Mouse (Mus musculus): ENCODE data around the gene Gpr153. TPM values are rescaled to one million over a fixed set of nuclear protein-coding genes. Genes with fewer than 3 reads are reported as not detected.
A peak's percentile ranks its signal among the peaks of the same experiment; 100 is the strongest.

Gene Gpr153
- polyA plus RNA-seq, 1 experiment from 2014 or later = 0.59 TPM

DNA sequence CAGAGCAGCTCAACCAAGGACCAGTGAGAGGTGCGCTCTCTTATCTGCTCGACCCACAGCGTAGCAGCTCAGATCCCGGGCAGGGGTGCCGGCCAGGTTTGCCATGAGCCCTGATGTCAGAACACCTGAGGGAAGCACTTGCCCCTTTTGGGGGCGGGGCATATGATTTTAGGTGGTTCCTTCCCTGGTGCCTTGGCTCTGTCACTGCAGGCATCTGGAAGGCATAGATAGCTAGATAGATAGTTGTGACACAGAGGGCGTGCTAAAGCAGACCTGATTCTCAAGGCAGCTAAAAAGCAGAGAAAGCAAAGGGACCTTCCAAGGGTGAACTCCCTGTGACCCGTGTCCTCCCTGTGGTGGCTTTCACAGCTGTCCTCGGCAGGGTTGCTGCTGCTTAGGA, 10.9 kb upstream of the Gpr153 start:
- Histone ChIP-seq H3K9ac (ENCODE audit: low read depth, low read length) (no peak overlapping the region), H3K4me1 (ENCODE audit: control insufficient read depth, low read depth, low read length) (peaks cover 19% of the 10 kb centered on the region), H3K27ac (ENCODE audit: low read length) (no peak overlapping the region), H3K4me3 (ENCODE audit: low read depth, low read length) (no peak overlapping the region), H3K4me2 (ENCODE audit: low read depth, low read length) (0 out of 2 replicates have a peak overlapping the region, but pooled peaks have one; percentile 18), H3K27me3 (ENCODE audit: control insufficient read depth, insufficient read depth, low read depth, low read length) (no peaks in the 10 kb centered on the region), H3K9me3 (replicated peaks; ENCODE audit: control insufficient read depth, low read length) (no peaks in the 10 kb centered on the region), H3K36me3 (ENCODE audit: control insufficient read depth, insufficient read depth) (no peaks in the 10 kb centered on the region)
- WGBS (ENCODE audit: insufficient replicate concordance) = 35% methylated on average over 9 of the region's 9 CpGs
- peak; percentile 55 for ATAC-seq (ENCODE audit: low read depth)

DNA sequence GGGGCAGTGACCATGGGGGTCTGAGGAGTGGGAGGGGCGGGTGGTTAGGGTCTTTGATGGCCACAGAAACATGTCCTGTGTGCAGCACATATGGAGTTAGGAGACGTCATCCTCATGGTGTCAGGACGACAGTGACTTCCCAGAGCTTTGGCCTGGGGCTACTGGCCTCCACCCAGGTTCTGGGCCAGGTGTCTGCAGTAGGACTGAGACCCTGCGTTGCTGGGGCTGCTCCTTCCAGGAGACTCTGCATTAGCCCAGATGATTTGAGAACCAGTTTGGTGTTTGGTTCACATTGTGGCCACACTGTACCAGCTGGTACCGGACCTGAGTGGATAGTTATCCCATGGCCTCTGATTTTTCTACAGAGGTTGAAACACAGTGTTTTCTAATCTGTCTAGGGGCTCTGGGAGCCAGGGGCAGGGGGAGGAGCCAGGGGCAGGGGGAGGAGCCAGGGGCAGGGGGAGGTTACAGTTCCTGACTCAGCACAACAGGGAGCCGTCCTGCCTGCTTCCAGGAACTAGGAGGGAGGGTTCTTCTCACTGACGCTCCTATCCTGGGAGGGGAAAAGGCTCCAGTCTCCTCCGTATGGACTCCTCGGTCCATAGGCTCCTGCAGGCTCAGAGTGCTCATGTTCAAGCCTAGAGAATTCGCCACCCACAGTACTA, 10.4 kb upstream of the Gpr153 start:
- Histone ChIP-seq H3K27me3 (ENCODE audit: control insufficient read depth, insufficient read depth, low read depth, low read length) (no peaks in the 10 kb centered on the region), H3K36me3 (ENCODE audit: control insufficient read depth, insufficient read depth) (no peaks in the 10 kb centered on the region), H3K9ac (ENCODE audit: low read depth, low read length) (peak overlapping the region; percentile 22; the same call in 1 of the 2 replicates), H3K9me3 (replicated peaks; ENCODE audit: control insufficient read depth, low read length) (no peaks in the 10 kb centered on the region), H3K4me3 (ENCODE audit: low read depth, low read length) (no peak overlapping the region), H3K4me2 (ENCODE audit: low read depth, low read length) (peak overlapping the region; percentile 18; the same call in 1 of the 2 replicates), H3K4me1 (ENCODE audit: control insufficient read depth, low read depth, low read length) (peaks cover 19% of the 10 kb centered on the region), H3K27ac (ENCODE audit: low read length) (no peak overlapping the region)
- 39% methylated on average over 10 of the region's 10 CpGs for WGBS (ENCODE audit: insufficient replicate concordance)
- peak; percentile 65 for ATAC-seq (ENCODE audit: low read depth)

DNA sequence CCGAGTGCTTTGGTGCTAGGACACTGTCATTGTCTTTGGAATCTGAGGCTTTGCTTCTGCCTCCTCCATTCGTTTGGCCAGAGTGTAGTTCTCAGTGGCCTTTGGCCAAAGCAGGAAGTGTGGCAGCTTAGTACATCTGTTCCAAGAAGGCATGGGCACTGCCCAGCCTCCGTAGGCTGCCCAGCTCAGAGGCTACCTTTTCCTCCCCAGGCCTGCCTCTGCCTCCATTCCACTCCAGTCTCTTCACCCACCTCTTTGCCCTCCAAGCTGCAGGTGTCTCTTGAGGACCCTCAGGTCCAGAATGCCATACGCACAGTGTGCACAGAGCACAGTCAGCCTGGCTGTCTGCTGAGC, 9.9 kb upstream of the Gpr153 start:
- no peaks in the 10 kb centered on the region for H3K27me3 ChIP-seq (ENCODE audit: control insufficient read depth, insufficient read depth, low read depth, low read length)
- H3K9ac ChIP-seq (ENCODE audit: low read depth, low read length) = peak overlapping the region; percentile 22; the same call in 1 of the 2 replicates
- H3K9me3 ChIP-seq (replicated peaks; ENCODE audit: control insufficient read depth, low read length) = no peaks in the 10 kb centered on the region
- 53% methylated on average over 4 of the region's 4 CpGs for WGBS (ENCODE audit: insufficient replicate concordance)
- ATAC-seq (ENCODE audit: low read depth) = no peak
- H3K36me3 ChIP-seq (ENCODE audit: control insufficient read depth, insufficient read depth) = no peaks in the 10 kb centered on the region
- H3K4me2 ChIP-seq (ENCODE audit: low read depth, low read length) = no peak overlapping the region; the same call in 1 of the 2 replicates
- no peak overlapping the region for H3K4me3 ChIP-seq (ENCODE audit: low read depth, low read length)
- H3K27ac ChIP-seq (ENCODE audit: low read length) = no peak overlapping the region
- peaks cover 19% of the 10 kb centered on the region for H3K4me1 ChIP-seq (ENCODE audit: control insufficient read depth, low read depth, low read length)

DNA sequence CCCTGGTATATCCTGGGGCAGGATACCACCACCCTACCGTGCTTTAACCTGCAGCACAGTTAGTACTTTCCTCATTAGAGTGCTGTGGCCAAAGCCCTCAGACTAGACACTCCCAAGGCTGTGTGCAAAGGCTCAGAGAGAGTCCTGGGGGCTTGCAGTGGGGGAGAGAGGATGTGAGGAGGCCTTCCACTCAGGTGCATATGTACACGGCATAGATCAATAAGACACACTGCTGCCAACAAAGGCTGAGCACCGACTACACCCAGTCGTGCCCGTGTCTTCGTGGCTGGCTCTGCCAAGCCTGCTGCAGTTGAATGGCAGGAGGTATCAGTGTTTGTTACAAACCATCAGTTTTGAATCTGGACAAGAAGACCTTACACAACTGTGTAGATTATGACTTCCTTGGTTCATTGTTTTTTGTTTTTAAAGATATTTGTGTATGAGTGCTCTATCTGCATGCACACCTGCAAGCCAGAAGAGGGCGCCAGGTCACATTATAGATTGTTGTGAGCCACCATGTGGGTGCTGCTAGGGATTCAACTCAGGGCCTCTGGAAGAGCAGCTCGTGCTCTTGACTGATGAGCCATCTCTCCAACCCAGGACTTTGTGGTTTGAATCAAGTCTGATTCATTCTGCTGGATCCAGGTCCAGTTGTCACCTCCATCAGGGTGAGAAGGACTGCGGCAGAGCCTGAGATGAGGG, 9.0 kb upstream of the Gpr153 start:
- Histone ChIP-seq H3K9me3 (replicated peaks; ENCODE audit: control insufficient read depth, low read length) (no peaks in the 10 kb centered on the region), H3K9ac (ENCODE audit: low read depth, low read length) (no peak overlapping the region)
- 73% methylated on average over 9 of the region's 9 CpGs for WGBS (ENCODE audit: insufficient replicate concordance)

DNA sequence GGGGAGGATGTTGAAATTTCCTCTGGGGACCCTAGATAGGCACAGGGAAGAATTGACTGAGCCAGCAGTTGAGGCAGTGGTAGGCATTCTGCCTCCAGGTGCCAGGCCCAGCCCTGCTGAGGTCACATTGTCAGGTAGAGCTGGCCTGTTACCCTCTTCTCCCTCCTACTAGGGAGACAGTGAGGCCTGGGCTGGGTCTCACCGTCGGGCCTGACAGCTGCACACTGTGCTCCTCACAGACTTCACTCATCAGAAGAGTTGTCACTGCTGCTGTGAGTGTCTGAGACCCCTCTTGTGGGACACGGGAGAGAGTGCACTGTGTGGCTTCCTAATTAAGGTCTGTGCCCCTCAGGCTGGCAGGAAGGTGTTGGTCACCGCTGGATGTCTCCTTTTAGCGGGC, 8.2 kb upstream of the Gpr153 start:
- no peaks in the 10 kb centered on the region for H3K27me3 ChIP-seq (ENCODE audit: control insufficient read depth, insufficient read depth, low read depth, low read length)
- no peaks in the 10 kb centered on the region for H3K9me3 ChIP-seq (replicated peaks; ENCODE audit: control insufficient read depth, low read length)
- H3K4me2 ChIP-seq (ENCODE audit: low read depth, low read length) = no peak overlapping the region
- WGBS (ENCODE audit: insufficient replicate concordance) = 74% methylated on average over 5 of the region's 5 CpGs
- no peak overlapping the region for H3K4me3 ChIP-seq (ENCODE audit: low read depth, low read length)
- H3K4me1 ChIP-seq (ENCODE audit: control insufficient read depth, low read depth, low read length) = peaks cover 19% of the 10 kb centered on the region
- no peaks in the 10 kb centered on the region for H3K36me3 ChIP-seq (ENCODE audit: control insufficient read depth, insufficient read depth)
- ATAC-seq (ENCODE audit: low read depth) = no peak
- no peak overlapping the region for H3K27ac ChIP-seq (ENCODE audit: low read length)
- no peak overlapping the region for H3K9ac ChIP-seq (ENCODE audit: low read depth, low read length)

More for the DNA sequence above, 9.0 kb upstream of the Gpr153 start:
- H3K4me3 ChIP-seq (ENCODE audit: low read depth, low read length) = no peak overlapping the region
- H3K4me2 ChIP-seq (ENCODE audit: low read depth, low read length) = no peak overlapping the region
- ATAC-seq (ENCODE audit: low read depth) = no peak
- no peak overlapping the region for H3K27ac ChIP-seq (ENCODE audit: low read length)
- no peaks in the 10 kb centered on the region for H3K27me3 ChIP-seq (ENCODE audit: control insufficient read depth, insufficient read depth, low read depth, low read length)
- H3K4me1 ChIP-seq (ENCODE audit: control insufficient read depth, low read depth, low read length) = peaks cover 19% of the 10 kb centered on the region
- no peaks in the 10 kb centered on the region for H3K36me3 ChIP-seq (ENCODE audit: control insufficient read depth, insufficient read depth)

DNA sequence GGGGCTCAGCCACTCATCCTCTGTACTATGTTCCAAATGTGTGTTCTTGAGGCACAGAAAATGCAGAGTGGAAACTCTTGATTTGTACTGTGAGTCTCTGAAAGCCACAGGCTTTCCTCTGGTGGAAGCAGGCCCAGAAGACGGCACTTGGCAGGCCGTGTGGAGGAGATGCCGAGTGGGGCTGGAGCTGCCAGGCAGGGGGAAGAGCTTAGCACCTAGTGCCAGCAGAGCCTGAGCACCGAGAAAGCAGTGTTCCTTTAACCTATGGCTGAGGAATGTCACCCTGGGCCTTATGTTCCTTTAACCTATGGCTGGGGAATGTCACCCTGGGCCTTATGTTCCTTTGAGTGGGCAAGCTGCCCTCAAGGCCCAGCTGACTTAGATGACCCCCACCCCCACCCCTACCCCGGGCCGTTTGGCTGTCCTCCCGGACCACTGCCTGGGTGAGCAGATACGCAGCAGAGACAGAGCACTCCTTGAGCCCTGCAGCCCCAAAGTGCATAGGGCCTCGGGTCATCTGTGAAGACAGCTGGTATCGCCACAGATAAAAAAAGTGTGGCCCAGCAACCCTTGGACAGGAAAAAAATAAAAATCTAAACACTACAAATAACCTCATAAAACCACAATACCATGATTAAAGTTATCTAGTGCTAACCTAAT, 7.7 kb upstream of the Gpr153 start:
- ATAC-seq (ENCODE audit: low read depth) = no peak
- WGBS (ENCODE audit: insufficient replicate concordance) = 56% methylated on average over 10 of the region's 10 CpGs
- Histone ChIP-seq H3K4me1 (ENCODE audit: control insufficient read depth, low read depth, low read length) (peaks cover 19% of the 10 kb centered on the region), H3K36me3 (ENCODE audit: control insufficient read depth, insufficient read depth) (no peaks in the 10 kb centered on the region), H3K4me3 (ENCODE audit: low read depth, low read length) (no peak overlapping the region), H3K27ac (ENCODE audit: low read length) (no peak overlapping the region), H3K27me3 (ENCODE audit: control insufficient read depth, insufficient read depth, low read depth, low read length) (no peaks in the 10 kb centered on the region), H3K9me3 (replicated peaks; ENCODE audit: control insufficient read depth, low read length) (no peaks in the 10 kb centered on the region), H3K4me2 (ENCODE audit: low read depth, low read length) (no peak overlapping the region), H3K9ac (ENCODE audit: low read depth, low read length) (no peak overlapping the region)

DNA sequence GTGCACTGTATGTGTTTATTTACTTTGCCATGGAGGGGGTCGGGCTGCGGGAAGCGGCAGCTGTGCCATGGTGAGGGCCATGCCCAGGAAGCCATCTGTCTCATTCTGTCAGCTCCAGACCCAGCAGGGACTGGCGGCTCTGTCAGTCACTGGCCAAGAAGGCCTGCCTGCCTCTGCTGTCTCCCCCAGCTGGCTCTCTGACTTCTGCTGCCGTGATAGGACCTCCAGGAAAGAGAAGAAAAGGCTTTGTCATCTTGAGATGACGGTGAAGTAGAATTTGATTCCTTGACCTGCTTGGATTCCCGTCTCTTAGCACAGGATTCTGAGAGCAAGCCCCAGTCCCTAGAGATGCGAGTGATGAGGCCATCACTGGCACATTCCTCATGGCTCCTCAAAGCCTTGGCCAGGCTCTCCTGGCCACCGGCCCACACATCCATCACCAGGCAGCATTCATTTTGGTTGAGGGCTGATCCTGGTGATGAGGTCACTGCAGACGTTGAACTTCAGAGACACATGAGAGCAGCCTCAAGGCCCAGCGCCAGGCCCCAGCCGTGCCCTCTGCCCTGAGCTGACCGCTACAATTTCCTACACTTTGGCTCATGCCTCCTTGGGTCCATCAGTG, 6.2 kb upstream of the Gpr153 start:
- Histone ChIP-seq H3K4me1 (ENCODE audit: control insufficient read depth, low read depth, low read length) (peaks cover 16% of the 10 kb centered on the region), H3K4me2 (ENCODE audit: low read depth, low read length) (no peak overlapping the region), H3K9me3 (replicated peaks; ENCODE audit: control insufficient read depth, low read length) (no peaks in the 10 kb centered on the region), H3K27ac (ENCODE audit: low read length) (no peak overlapping the region), H3K27me3 (ENCODE audit: control insufficient read depth, insufficient read depth, low read depth, low read length) (peaks cover 2% of the 10 kb centered on the region), H3K9ac (ENCODE audit: low read depth, low read length) (no peak overlapping the region), H3K36me3 (ENCODE audit: control insufficient read depth, insufficient read depth) (no peaks in the 10 kb centered on the region), H3K4me3 (ENCODE audit: low read depth, low read length) (no peak overlapping the region)
- 65% methylated on average over 13 of the region's 13 CpGs for WGBS (ENCODE audit: insufficient replicate concordance)
- no peak for ATAC-seq (ENCODE audit: low read depth)

DNA sequence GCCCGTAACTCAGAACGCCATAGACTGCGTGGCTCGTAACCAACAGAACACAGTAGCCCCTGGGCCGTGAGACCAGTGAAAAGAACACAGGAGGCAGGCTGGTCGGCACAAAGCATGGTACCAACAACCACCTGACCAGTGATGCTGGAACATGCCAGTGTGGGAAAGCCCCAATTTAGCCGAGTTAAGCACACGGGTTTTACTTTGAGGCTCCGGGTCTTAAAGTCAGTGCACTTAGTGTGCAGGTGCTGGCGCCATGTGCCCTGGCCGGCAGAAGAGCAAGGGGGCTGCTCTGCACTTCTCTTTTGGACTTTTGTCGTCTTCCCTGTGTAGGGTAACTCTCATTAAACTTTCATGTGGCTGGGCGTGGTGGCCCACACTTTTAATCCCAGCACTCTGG, 4.1 kb upstream of the Gpr153 start:
- peaks cover 23% of the 10 kb centered on the region for H3K27me3 ChIP-seq (ENCODE audit: control insufficient read depth, insufficient read depth, low read depth, low read length)
- no peak overlapping the region for H3K4me2 ChIP-seq (ENCODE audit: low read depth, low read length)
- H3K4me1 ChIP-seq (ENCODE audit: control insufficient read depth, low read depth, low read length) = no peaks in the 10 kb centered on the region; the same call in 1 of the 2 replicates
- no peak overlapping the region for H3K27ac ChIP-seq (ENCODE audit: low read length)
- ATAC-seq (ENCODE audit: low read depth) = no peak
- no peaks in the 10 kb centered on the region for H3K36me3 ChIP-seq (ENCODE audit: control insufficient read depth, insufficient read depth)
- 71% methylated on average over 13 of the region's 13 CpGs for WGBS (ENCODE audit: insufficient replicate concordance)
- H3K9ac ChIP-seq (ENCODE audit: low read depth, low read length) = no peak overlapping the region
- no peaks in the 10 kb centered on the region for H3K9me3 ChIP-seq (replicated peaks; ENCODE audit: control insufficient read depth, low read length)
- H3K4me3 ChIP-seq (ENCODE audit: low read depth, low read length) = no peak overlapping the region

Data from liver, embryonic 16.5 days (tissue).